Mouse (Mus musculus) stomach, postnatal 0 days (tissue): ENCODE data around the gene Sema3a.

Source experiments
- CTCF ChIP-seq: IDR thresholded peaks from 2 replicates; pipeline ENCODE4 v1.5.1; 2016; ENCODE audit warnings: antibody characterized with exemption, low read depth, mild to moderate bottlenecking, moderate library complexity
- EP300 ChIP-seq: optimal IDR thresholded peaks from 2 replicates; pipeline ENCODE3; 2016; ENCODE audit warnings: antibody characterized with exemption

DNA sequence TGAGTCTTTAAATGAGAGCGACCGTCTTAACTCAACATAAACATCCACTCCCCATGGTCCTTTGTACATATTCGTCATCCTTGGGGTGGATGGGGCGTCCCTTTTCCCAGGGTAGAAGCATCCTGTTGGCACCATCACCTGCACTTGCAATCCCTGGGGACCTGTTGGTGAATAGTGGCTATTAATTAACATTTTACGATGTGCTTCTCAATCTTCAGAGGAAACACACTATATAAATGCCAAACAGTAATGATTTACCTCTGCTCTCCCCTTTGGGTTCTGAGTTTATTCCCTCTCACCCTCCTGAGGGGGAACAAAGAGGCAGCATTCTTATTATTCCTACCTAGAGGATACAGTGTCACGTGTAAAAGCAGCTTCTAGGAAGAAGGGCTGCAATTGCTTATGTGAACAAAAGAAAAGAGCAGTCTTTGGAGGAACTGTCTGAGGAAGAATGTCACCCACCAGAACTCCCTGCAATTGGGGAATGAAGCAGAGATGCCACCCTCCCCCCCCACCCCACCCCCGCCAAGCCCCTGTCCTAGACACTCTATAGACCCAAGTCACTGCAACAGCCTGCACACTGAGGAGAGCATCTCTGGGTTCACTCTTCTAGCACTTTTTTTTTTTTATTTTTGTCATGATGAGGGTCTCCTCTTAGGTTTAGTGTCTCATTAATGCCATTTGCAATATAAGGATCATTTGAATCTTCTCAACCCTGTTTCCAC, 19.7 kb downstream of the Sema3a start:
- TF ChIP-seq CTCF (no peak), EP300 (no peak)
